Mouse (Mus musculus) kidney, adult 8-10 months (tissue): Measurements from ENCODE around the gene Jmjd7.

Experiments used
- DNase-seq, 2 experiments: peaks; one replicate each; pipeline ENCODE4 v3.0.0; 2022

Jmjd7 gene

DNA sequence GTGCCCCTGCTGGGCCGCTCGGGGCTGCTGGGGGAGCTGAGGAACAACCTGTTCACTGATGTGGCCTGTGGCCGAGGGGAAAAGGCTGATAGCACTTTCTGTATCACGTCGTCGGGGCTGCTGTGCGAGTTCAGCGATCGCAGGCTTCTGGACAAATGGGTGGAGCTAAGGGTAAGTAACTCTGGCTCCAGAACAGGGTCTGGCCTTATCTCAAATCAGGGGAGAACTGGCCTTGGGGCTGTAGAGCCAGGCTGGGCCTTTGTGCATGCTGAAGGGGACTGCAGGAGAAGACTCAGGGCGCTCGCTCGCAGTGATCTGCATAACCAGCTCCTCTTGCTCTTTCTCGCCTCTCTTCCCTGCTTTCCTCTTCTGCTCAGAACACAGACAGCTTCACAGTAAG is 14.4 kb upstream of the Jmjd7 start:
- no peak for DNase-seq

DNA sequence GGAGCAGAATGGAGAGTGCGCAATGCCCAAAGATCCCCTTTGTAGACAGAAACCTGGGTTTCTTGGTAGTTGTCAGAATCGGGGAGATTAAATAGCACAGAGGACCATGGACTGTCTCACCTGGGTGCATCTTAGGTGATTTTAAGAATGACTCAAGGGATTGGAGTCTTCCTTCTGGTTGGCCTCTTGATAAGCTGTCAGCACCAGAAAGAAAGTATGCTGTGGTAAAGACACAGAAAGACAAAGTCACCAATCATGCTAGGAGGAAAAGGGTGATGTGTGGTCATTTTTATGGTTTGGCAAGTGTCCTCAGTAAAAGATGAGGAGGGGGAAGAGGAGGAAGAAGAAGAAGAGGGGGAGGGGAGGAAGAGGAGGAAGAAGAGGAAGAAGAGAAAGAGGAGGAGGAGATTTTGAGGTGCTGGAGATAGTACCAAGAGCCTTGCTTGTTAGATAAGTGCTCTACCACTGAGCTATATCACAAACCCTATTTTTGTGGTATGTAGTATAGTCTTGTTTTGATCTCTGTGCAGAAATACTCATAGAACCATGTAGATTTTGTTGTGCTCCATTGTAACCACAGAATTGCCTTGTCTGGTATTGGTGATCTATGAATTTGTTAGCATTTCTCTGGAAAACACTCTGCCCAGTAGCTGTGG is 13.3 kb upstream of the Jmjd7 start:
- no peak for DNase-seq

DNA sequence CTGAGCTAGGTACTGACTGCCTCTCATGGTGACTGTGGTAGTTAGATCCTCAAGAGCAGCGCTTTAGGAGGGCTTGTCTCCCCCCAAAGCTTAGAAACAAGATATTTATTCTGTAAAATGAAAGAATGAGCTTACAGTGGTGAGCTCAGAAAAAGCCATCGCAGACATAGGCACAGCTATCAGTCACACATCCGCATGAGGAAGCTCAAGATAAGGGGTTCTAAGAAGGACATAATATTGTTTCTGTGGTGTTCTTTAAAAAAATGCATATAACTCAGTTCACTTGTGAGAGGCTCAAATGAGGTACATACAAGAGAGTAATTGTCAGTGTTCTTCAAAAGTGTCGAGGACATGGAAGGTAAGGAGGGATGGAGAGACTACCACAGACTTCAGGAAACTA is 11.4 kb upstream of the Jmjd7 start:
- no peak for DNase-seq

DNA sequence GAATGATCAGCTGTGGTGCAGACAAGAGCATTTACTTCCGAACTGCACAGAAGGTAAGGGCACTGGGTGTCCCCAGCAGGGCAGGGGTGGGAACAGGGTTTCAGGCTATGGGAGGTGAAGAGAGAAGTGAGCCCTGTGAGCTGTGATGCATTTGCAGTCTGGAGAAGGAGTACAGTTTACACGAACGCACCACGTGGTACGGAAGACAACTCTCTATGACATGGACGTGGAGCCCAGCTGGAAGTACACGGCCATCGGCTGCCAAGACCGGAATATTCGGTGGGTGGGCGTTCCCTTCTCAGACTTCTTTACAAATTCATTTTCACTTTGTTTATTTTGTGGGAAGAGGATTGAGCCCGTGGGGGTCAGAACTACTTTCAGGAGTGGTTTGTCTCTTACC is 9.7 kb upstream of the Jmjd7 start:
- DNase-seq = no peak

DNA sequence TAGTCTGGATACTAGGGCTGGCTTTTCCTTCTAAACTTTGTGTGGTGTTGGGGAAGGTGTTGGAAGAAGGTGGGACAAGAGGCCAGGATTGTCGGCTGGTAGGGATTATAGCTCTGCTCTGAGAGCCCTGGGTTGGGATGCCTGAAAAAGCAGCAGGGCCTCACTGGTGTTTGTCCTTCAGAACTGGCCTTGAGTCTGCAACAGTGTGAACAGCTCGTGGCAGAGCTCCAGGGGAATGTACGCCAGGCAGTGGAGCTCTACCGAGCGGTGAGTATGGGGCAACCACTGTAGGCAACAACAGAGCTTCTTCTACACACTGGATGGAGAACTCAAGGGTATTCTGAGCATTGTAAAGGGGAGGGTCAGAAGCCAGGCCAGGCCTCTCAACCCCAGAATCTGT is 2.9 kb upstream of the Jmjd7 start:
- no peak for DNase-seq

DNA sequence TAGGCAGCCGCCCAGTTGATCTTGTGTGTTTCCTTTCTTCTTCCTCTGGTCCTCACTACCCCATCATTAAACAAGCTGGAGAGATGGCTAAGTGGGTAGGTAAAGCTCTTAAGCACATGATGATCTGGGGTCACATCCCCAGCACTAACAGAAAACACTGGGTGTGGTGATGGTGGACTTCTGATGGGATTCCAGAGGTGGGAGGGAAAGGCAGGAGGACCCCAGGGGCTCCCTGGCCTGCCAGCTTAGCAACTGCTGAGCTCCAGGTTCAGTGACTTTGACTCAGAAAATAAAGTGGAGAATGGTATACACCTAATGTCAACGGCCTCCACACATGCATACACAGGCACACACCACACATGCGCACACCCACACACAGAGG is 658 bp downstream of the Jmjd7 start:
- DNase-seq = no peak

DNA sequence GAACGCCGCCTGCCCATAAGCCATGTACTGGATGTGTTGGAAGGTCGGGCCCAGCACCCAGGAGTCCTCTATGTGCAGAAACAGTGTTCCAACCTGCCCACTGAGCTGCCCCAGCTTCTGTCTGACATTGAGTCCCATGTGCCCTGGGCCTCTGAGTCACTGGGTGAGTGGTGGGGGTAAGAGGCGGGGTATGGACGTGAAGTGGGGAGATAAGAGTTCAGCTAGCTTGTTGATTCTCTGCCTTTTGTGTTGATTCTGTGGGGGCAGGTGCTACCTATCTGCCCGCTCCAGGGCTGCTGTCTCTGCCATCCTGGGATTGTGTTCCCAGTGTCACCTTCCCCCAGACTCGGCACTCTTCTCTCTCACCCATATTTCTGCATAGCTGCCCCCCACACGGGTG is 3.1 kb downstream of the Jmjd7 start:
- no peak for DNase-seq

DNA sequence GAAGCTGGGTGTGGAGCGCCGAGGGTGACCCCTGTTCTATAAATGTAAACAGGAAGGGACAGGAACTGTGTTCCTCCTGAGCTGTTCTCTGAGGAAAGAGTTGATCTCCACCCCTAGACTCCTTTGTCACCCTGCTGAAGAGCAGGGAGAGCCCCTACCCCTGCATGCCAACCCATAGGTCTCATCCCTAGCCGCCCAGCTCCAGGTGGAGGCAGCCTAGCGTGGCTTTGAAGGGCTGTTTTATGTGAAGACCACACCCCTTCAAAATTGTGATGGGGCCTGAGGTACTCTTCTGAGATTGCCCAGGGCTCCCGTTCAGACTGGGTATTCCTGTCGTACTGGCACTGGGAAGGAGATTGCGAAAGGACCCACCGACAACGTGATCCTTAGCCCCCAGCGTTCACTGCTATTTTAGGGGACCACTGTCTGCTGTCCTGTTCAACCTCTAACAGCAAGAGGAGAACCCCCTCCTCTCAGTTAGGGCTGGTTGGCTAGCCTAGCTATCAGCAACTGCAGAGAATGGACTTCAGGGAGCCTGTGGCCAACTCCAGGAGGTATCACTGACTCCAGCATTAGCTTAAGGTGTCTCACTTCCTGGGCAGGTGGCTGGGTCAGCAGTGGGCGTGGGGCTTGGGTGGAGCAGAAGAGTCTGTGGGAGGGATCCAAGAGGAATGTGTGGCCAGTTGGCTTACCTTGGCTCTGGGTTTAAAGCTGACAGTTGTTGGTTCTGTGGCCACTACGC is 5.6 kb downstream of the Jmjd7 start, which contains the start of gene Pla2g4b:
Pla2g4b (plus strand) TSS at position 692 of the 742 bp plus-strand sequence.
- no peak for DNase-seq

DNA sequence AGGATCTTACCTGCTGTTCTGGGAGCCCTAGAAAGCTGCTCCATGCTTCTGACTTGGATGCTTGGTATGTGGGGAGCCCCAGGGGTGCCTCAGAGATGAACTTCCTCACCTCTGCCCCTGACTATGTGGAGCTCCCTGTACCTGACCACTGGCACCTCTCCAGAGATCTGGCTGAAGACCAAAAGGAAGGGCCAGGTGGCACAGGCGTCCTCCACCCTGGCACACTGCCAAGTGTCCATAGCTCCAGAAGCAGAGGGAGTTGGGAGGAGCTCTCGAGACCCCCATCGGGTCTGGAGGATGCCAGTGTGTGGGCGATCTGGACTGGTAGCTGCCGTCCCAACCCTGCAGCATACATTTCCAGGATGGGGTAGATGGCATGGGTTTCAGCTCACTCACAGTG is 6.4 kb downstream of the Jmjd7 start:
- DNase-seq = no peak

DNA sequence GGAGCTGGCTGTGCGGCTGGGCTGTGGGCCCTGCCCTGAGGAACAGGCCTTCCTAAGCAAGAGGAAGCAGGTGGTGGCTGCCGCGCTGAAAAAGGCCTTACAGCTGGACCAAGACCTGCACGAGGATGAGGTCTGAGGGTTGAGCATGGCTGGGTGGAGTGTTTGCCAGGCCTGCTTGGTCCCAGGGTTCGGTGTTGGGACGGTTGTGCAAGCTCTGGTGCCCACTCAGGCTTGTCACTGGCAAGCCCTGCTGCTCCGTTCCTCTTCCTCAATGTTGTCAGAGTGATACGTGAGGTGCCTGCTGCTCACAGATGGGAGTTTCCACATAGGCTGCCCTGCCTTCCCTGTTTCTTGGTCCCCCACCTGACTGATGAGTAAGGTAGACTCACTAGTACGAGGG is 10.5 kb downstream of the Jmjd7 start:
- DNase-seq = no peak

DNA sequence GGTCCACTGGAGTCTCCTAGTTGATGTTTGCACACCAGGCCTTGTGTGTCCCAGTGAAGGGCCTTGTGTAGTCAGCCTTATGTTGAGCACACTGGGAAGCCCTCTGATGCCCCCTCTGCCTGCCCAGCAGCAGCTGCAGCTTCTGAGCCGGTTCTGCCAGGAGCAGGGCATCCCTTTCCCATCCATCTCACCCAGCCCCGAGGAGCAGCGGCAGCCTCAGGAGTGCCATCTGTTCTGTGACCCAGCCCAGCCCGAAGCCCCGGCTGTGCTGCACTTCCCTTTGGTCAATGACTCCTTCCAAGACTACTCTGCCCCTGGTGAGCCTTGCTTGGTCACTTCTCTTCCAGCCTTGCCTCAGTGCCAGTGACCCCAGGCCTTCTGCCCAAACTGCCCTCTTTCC is 13.7 kb downstream of the Jmjd7 start:
- no peak for DNase-seq

DNA sequence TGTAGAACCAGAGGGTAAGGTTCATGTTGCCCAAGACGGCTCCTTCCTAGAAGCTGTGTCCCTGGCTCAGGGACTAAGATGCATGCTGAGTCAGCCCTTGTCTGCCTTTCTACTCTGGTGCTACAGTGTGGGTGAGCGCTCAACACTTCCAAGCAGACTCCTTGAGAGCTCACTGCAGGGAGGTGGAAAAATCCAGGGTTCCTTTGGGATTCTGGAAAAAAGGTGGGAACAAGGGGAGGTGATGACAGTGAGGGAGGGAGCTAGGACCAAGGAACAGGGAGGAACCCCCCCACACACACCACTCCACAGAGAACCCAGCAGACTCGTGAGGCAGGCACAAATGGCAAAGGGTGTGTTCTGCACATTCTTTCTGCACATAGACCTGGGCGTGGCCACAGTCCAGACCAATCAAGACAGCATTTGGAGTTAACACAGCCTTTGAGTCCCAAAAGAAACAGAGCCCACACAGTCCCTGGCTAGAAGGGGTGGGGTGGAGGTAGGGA is 16.9 kb downstream of the Jmjd7 start:
- DNase-seq = no peak

DNA sequence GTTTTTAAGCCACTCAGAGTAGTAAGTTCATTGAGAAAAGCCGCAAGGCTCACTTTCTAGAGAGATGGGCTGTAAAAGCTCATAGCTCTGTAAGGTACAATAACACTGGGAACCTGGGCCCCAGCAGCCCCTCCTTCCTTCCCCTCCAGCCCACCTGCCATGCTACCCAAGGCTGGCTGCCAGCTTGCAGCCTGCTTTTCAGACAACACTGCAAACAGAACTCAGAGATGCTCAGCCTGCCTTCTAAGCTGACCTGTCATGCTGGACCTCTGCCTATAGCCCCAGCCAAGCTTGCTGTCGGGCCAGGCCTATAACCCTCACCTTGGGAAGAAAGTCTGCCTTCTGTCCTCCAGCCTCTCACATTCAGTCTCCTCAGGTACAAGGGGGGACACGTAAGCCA is 17.4 kb downstream of the Jmjd7 start:
- DNase-seq = no peak

DNA sequence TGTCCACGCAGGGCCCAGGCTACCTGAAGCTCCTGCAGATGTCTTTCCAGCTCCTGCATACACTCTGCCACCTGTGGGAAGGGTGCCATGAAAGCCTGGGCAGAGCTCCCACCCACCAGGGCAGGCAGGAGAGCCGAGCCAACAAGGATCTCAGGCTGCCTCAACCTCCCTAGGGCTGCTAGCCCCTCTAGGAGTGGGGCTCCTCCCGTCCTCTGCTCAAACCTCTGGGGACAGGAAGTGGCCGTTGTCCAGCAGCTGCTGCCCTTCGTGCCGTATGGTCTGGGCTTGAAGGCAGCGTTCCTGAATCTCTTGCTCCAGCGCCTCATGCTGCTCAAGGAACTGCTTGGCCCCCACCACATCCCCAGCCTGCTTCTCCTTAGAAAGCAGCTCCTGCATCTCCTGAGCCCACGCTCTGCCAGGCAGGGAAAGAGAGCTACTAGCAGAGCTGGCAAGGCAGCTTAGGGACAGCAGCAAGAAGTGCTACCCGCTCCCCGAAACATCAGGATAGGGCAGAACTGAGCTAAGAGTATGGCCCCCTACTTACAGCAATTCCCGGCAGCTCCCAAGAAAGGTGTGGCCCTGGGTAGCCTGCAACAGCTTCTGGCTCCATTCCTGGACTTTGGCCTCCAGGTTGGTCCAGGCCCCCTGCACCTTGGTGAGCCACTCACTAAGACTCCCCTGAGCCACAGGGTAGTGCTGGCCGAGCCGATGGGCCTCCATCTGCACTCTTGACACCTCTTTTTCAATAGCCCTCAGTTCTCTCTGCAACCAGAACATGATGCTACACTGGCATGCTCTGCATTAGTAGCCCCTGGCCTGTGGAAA is 19.4 kb downstream of the Jmjd7 start:
- DNase-seq = no peak

DNA sequence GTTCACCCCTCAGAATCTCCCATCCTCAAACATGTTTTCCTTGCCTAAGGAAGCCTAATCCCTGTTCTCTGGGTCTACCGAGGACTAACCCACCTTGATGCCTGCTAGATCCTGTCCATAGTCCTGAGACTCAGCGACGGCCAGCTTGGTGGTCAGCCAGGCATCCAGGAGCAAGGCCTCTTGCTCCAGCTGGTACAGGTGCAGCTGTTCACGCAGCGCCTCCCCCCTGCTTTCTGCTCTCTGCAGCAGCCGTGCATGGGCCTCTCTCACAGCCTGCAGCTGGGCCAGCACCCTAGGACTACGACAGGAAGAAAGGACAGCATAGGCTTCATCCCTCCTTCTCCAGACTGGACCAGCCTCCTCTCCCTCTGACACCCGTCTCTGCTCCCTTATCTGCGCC is 20.9 kb downstream of the Jmjd7 start:
- DNase-seq = no peak

DNA sequence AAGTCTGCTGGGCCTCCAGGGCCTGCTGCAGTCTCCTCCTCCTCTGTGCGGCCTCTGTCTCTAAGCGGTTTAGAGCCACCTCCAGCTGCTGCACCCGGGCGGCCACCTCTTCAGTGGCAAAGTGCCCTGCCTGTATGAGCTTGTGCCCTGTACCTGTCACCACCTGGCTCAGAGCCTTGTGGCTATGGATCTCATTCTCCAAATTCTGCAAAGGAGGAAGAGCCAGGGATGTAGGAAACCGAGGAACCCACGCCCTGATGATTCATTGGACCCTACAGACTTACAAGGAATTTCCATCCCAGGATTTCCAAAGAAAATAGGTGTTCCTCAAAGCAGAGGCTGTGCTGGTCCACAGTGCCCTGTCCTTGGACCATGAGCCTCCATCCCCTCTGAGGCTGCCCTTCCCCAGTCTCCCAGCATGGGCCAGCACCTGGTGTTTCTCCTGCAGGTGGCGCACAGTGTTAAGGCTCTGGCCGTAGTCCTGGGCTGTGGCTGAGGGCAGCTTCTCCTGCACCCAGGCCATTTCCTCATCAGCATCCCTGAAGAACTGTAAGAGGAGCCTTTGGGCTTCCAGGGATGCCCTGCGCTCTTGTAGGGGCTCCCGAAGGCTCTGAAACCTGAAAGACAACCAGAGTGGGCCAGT is 22.5 kb downstream of the Jmjd7 start:
- peak; percentile 33 to 61 for DNase-seq

DNA sequence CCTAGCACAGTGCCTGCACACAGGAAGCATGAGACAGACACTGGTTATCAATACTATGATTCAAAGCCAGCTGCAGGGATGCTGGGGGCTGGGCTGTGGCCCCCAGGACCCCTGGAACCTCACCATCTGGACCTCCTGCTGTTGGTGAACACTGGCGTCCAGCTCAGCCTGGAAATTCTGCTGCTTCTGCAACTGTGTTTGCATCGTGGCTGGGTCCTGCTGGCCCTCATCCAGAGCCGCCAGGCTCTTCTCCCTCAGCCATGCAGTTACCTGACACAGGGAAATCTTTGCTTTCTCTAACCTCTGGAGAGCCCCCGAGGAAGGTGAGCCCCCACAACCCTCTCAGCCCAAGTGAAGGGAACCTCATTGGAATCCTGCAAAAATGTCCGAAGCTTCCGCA is 24.1 kb downstream of the Jmjd7 start:
- DNase-seq = no peak

DNA sequence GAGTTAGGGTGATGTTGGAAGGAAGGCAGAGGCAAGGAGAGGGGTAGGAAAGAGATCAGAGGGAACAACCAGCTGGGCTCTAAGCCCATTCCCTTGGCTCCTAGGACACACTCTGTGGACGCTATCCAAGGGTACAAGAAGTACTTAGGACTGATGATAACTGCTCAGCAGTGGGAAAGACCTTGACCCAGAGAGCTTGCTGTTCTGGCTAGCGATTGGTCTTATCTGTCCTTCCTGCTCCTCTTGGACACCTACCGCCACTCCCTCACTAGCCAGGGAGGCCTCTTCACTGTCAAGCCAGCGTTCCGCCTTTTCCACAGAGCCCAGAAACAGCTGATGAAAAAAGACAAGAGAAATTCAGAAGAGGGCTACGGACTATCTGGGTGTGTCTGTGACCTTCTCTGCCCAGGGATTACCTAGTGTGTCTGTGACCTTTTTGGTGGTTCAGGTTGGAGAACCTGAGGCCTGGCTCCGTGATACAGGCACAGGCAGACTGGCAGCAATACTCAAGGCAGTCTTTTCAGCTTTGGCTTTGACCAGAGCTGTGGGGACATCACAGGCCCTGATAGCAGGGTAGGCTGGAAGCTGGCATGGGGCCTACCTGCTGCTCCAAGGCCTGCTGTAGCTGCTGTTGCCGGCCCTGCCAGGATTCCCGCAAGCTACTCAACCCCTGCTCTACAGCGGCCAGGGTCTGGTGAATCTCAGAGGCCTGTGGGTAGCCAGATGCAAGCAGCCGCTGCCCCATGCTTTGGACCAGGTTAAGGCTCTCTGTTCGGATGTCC is 27.7 kb downstream of the Jmjd7 start:
- no peak for DNase-seq

DNA sequence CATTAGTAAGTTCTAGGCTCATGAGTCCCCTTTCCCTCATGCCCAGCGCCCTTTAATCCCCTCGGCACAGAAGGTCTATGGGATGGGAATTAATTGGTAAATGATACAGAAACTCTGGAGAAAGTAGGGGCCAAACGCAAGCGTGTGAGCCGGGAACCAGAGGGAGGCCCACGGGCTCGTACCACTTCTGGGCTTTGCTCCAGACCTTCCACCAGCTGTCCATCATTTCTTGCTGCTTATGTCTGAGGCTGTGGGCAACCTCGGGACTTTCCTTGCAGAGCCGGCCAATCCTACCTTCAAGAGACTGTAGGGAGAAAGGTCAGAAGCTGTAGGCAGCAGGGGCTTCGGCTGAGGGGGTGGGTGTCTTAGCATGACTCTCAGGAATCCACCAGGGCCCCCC is 28.6 kb downstream of the Jmjd7 start:
- DNase-seq = no peak

DNA sequence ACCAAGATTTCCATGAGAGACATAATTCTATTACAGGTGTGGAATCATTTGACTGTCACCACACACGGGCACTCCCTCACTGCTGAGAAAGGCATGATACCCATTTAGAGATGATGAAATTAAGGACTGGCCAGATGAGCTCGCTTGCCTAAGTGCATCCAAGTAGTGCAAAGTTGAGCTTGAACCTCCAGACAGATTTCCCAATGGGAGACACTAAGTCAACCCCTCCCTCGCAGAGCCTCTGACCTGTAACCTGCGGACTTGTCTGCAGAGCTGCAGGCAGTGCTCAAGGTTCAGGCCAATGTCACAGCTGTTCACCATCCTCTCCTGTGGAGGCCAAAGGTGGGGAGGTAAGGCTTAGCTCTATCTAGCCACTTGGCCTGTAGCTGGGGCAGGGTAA is 31.5 kb downstream of the Jmjd7 start:
- no peak for DNase-seq

DNA sequence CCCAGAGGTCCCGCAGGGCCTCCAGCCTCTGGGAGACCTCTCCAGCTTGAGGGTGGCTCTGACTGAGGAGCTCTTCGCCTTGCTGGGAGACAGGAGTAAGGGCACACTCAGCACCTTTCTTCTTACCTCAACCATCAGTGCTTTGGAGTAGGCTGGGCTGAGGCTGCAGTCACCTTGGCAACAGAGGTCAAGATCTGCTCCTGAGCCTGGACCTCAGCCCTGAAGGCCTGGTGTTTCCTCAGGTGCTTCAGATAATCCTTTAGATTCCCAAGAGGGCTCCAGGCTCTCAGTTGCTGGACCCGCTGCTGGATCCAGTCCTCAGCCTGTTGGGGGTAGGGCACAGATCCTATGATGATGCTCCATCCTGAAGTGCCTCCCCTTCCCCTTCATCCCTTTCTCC is 32.2 kb downstream of the Jmjd7 start:
- no peak for DNase-seq

DNA sequence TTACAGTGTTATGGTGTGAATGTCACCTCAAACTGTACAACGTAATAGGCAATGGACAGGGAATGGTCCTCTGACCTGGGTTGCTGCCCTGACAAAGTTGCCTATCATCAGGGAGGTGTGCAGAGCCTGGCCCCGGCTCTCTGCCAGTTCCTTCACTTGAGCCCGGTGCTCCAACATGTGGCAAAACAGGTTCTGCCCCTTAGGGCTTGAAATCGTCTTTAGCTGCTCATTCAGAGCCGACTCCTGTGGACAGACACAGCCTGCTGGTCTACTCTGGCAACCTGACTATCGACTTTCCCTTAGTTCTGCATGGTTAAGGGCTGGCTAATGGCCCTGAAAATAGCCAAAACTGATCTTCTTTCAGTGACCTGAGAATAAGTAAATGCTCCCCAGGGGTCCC is 32.9 kb downstream of the Jmjd7 start:
- DNase-seq = peak; percentile 38 to 60
